Mouse (Mus musculus): ENCODE results near the gene Gm3173. TPM values are rescaled to one million over a fixed set of nuclear protein-coding genes. Genes with fewer than 3 reads are reported as not detected.
"Not testable (repeated sequence)": the region's sequence is repeated elsewhere in the genome, so short reads cannot be mapped to it uniquely, and the experiment has no call there.

Gm3173 gene
- total RNA-seq (2017) = not detected in 2 replicates

GRCm38 (mm10) chr14:4430692-4431091 lies at the start of gene Gm3173:
Gene Gm3173 (plus strand): TSS chr14:4430992.
- not testable (repeated sequence) for ATAC-seq (replicated peaks in 1 of 2; ENCODE audit: insufficient read depth in 1 of 2, low FRiP score in 2 of 2, low TSS enrichment in 1 of 2, low read depth in 1 of 2, poor library complexity in 2 of 2, severe bottlenecking in 2 of 2)

GRCm38 (mm10) chr14:4385606-4386005 lies 45.2 kb upstream of the Gm3173 start:
- ATAC-seq (replicated peaks in 1 of 2; ENCODE audit: insufficient read depth in 1 of 2, low FRiP score in 2 of 2, low TSS enrichment in 1 of 2, low read depth in 1 of 2, poor library complexity in 2 of 2, severe bottlenecking in 2 of 2) = not testable (repeated sequence)

GRCm38 (mm10) chr14:4392841-4393530 lies 37.8 kb upstream of the Gm3173 start:
- ATAC-seq (replicated peaks in 1 of 2; ENCODE audit: insufficient read depth in 1 of 2, low FRiP score in 2 of 2, low TSS enrichment in 1 of 2, low read depth in 1 of 2, poor library complexity in 2 of 2, severe bottlenecking in 2 of 2) = not testable (repeated sequence)

GRCm38 (mm10) chr14:4397226-4397625 lies 33.6 kb upstream of the Gm3173 start, which contains the start of gene Gm3159:
Gene Gm3159 (plus strand): TSS chr14:4397526.
- not testable (repeated sequence) for ATAC-seq (replicated peaks in 1 of 2; ENCODE audit: insufficient read depth in 1 of 2, low FRiP score in 2 of 2, low TSS enrichment in 1 of 2, low read depth in 1 of 2, poor library complexity in 2 of 2, severe bottlenecking in 2 of 2)

- ATAC-seq (replicated peaks in 1 of 2; ENCODE audit: insufficient read depth in 1 of 2, low FRiP score in 2 of 2, low TSS enrichment in 1 of 2, low read depth in 1 of 2, poor library complexity in 2 of 2, severe bottlenecking in 2 of 2) = not testable (repeated sequence)
Measured at GRCm38 (mm10) chr14:4398624-4399023, 32.2 kb upstream of the Gm3173 start.

DNA sequence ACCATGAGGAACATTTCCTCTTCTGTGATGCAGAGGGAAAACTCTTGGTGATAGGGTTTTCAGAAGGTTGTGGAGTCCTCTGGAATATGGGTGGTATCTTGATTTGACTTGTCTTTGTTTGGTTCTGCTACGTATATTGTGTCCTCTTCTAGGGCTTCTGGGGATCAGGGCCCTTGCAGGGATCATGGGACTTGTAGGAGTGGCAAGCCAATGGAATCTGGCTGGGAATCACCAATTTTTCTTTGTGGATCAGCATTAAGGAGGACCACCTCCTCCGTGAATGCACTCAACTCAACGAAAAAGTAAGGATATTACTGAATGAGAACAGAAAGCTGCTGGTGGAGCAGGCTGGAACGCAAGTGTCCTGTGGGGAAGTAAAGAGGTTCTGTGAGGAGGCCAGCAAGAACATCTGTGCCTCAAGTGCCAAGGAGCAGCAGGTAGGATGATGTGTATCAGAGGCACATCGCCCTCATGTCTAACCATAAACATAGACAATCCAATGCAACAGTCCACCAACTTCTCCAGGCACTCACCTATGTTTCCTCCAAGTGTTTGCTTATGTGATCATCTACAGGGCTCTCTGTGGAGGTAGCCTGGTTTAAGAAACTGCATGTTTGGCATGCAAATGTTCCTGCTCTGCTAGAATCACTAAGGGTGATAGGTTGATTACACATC lies 30.5 kb upstream of the Gm3173 start:
- ATAC-seq (replicated peaks in 1 of 2; ENCODE audit: insufficient read depth in 1 of 2, low FRiP score in 2 of 2, low TSS enrichment in 1 of 2, low read depth in 1 of 2, poor library complexity in 2 of 2, severe bottlenecking in 2 of 2) = not testable (repeated sequence)

- not testable (repeated sequence) for ATAC-seq (replicated peaks in 1 of 2; ENCODE audit: insufficient read depth in 1 of 2, low FRiP score in 2 of 2, low TSS enrichment in 1 of 2, low read depth in 1 of 2, poor library complexity in 2 of 2, severe bottlenecking in 2 of 2)
Measured at GRCm38 (mm10) chr14:4401245-4401644, 29.5 kb upstream of the Gm3173 start.

DNA sequence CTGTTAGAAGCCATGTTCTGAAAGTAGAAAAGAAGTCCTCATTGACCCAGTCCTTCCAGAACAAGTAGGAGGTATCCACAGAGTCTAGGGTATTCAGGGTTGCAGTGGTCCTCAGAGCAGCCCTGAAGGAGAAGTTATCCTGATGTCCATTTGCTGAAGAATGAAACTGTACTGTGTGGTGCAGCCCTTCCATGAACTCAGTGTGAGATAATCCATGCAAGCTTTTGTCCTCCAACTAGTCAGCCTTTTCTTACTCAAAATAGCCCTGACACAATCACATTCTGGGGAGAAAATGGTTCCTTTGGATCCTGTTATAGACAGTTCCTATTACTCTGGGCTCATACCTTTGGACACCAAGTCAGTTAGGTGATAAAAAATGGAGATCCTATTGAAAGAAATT lies 27.0 kb upstream of the Gm3173 start:
- ATAC-seq (replicated peaks in 1 of 2; ENCODE audit: insufficient read depth in 1 of 2, low FRiP score in 2 of 2, low TSS enrichment in 1 of 2, low read depth in 1 of 2, poor library complexity in 2 of 2, severe bottlenecking in 2 of 2) = not testable (repeated sequence)

GRCm38 (mm10) chr14:4409939-4410338 lies 20.9 kb upstream of the Gm3173 start:
- not testable (repeated sequence) for ATAC-seq (replicated peaks in 1 of 2; ENCODE audit: insufficient read depth in 1 of 2, low FRiP score in 2 of 2, low TSS enrichment in 1 of 2, low read depth in 1 of 2, poor library complexity in 2 of 2, severe bottlenecking in 2 of 2)

- not testable (repeated sequence) for ATAC-seq (replicated peaks in 1 of 2; ENCODE audit: insufficient read depth in 1 of 2, low FRiP score in 2 of 2, low TSS enrichment in 1 of 2, low read depth in 1 of 2, poor library complexity in 2 of 2, severe bottlenecking in 2 of 2)
Measured at GRCm38 (mm10) chr14:4414965-4415835, 15.6 kb upstream of the Gm3173 start, which contains the start of gene Gm3164. Gene Gm3164 (plus strand): TSS chr14:4415448.

- not testable (repeated sequence) for ATAC-seq (replicated peaks in 1 of 2; ENCODE audit: insufficient read depth in 1 of 2, low FRiP score in 2 of 2, low TSS enrichment in 1 of 2, low read depth in 1 of 2, poor library complexity in 2 of 2, severe bottlenecking in 2 of 2)
Measured at GRCm38 (mm10) chr14:4481445-4481844, 50.7 kb downstream of the Gm3173 start, which contains the start of gene Gm3182. Gene Gm3182 (plus strand): TSS chr14:4481745.

- ATAC-seq (replicated peaks in 1 of 2; ENCODE audit: insufficient read depth in 1 of 2, low FRiP score in 2 of 2, low TSS enrichment in 1 of 2, low read depth in 1 of 2, poor library complexity in 2 of 2, severe bottlenecking in 2 of 2) = not testable (repeated sequence)
Measured at GRCm38 (mm10) chr14:4499425-4499824, 68.6 kb downstream of the Gm3173 start.

GRCm38 (mm10) chr14:4555105-4555504 lies 124.3 kb downstream of the Gm3173 start, which contains the start of gene Gm3047:
Gene Gm3047 (plus strand): TSS chr14:4555405.
- ATAC-seq (replicated peaks in 1 of 2; ENCODE audit: insufficient read depth in 1 of 2, low FRiP score in 2 of 2, low TSS enrichment in 1 of 2, low read depth in 1 of 2, poor library complexity in 2 of 2, severe bottlenecking in 2 of 2) = not testable (repeated sequence)

Other genes with a start within 250 kb of the Gm3173 start
- 0.25 and 1.6 TPM in 2 replicates for gene Gm2974, start 248.4 kb upstream of the Gm3173 start, total RNA-seq (2017)
- not detected in 2 replicates for gene Gm3138, start 181.4 kb upstream of the Gm3173 start, total RNA-seq (2017)
- gene Gm3149, start 113.7 kb upstream of the Gm3173 start, total RNA-seq (2017) = not detected in 2 replicates
- not detected in 2 replicates for gene 2610042L04Rik, start 96.2 kb upstream of the Gm3173 start, total RNA-seq (2017)
- not detected in 2 replicates for gene Gm3159, start 33.5 kb upstream of the Gm3173 start, total RNA-seq (2017)
- gene Gm3164, start 15.5 kb upstream of the Gm3173 start, total RNA-seq (2017) = not detected in 2 replicates
- not detected in 2 replicates for gene Gm3182, start 50.8 kb downstream of the Gm3173 start, total RNA-seq (2017)
- gene Gm3047, start 124.4 kb downstream of the Gm3173 start, total RNA-seq (2017) = not detected in 2 replicates
- not detected in 2 replicates for gene Gm8159, start 201.4 kb downstream of the Gm3173 start, total RNA-seq (2017)
- gene Gm3239, start 233.2 kb downstream of the Gm3173 start, total RNA-seq (2017) = not detected in 2 replicates